Mouse (Mus musculus) brain, embryonic 14.5 days (tissue): ENCODE measurements at regions not wholly inside any gene's neighbourhood (a gene's known extent, or its start where the extent isn't known, plus 50 kb on each side); places are given as distances from the start of the nearest gene placed in this dataset.

Source experiments
- CTCF ChIP-seq: fragments of 200-500 bp; IDR thresholded peaks from 2 replicates; pipeline ENCODE4 v1.5.1; 2012; ENCODE audit warnings: inconsistent platforms, mild to moderate bottlenecking, moderate library complexity, borderline replicate concordance; ENCODE audit not compliant: insufficient read depth, insufficient read length; ENCODE audit errors: extremely low read depth
- POLR2A ChIP-seq: fragments of 200-500 bp; IDR thresholded peaks from 2 replicates; pipeline ENCODE4 v1.6.1; 2012; ENCODE audit warnings: mild to moderate bottlenecking, inconsistent platforms, borderline replicate concordance; ENCODE audit not compliant: poor library complexity, insufficient read depth, insufficient read length, severe bottlenecking; ENCODE audit errors: extremely low read depth

DNA sequence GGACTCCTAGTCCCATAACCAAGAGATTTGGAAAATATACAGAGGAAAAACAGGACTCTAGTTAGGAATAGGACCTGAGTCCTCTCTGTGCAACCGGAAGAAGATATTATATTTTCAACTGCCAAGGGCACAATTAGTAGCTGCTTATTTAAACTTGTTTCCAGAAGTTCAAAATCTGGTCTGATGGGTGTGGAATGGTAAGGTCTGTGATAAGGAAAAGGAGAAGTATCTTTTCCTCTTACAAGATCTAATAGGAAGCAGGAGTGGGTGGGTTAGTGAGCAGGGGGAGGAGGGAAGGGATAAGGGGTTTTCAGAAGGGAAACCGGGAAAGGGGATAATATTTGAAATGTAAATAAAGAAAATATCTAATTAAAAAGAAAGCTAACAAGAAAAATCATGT lies 173.4 kb upstream of the Cdh9 start:
- TF ChIP-seq CTCF (no peak), POLR2A (no peak)
